Mouse (Mus musculus) neural tube, embryonic 11.5 days (tissue): Measurements from ENCODE around the gene Tekt2. TPM values are rescaled to one million over a fixed set of nuclear protein-coding genes. Genes with fewer than 3 reads are reported as not detected.

ENCODE experiments used
- ATAC-seq: fragments of 200-750 bp; cut with Nextera tagmentation; 2 replicates; pipeline ENCODE4 v1.8.0; 2017; ENCODE audit warnings: moderate number of reproducible peaks, mild to moderate bottlenecking, moderate TSS enrichment, moderate library complexity; ENCODE audit not compliant: insufficient read depth, low FRiP score, low TSS enrichment
- DNase-seq: peaks from one replicate; pipeline ENCODE4 v3.0.0-alpha.2; 2015; ENCODE audit warnings: low spot score
- H3K27ac ChIP-seq: fragments of 300-500 bp; sonication (generic); 2 replicates; pipeline ENCODE4 v1.5.1; 2014; ENCODE audit warnings: low read depth, mild to moderate bottlenecking, low read length
- H3K27me3 ChIP-seq: fragments of 300-500 bp; sonication (generic); 2 replicates; pipeline ENCODE4 v1.6.1; 2014; ENCODE audit warnings: mild to moderate bottlenecking, low read length, mixed read lengths; ENCODE audit not compliant: control insufficient read depth, insufficient read depth
- H3K36me3 ChIP-seq: fragments of 300-500 bp; sonication (generic); 2 replicates; pipeline ENCODE4 v1.6.1; 2014; ENCODE audit warnings: mild to moderate bottlenecking, low read length, moderate library complexity, mixed read lengths; ENCODE audit not compliant: control insufficient read depth, insufficient read depth
- H3K4me1 ChIP-seq: fragments of 300-500 bp; sonication (generic); 2 replicates; pipeline ENCODE4 v1.6.1; 2014; ENCODE audit warnings: low read length, mixed read lengths; ENCODE audit not compliant: control insufficient read depth, insufficient read depth
- H3K4me2 ChIP-seq: fragments of 300-500 bp; sonication (generic); 2 replicates; pipeline ENCODE4 v1.6.1; 2014; ENCODE audit warnings: low read depth, mild to moderate bottlenecking, moderate library complexity
- H3K4me3 ChIP-seq: fragments of 300-500 bp; sonication (generic); 2 replicates; pipeline ENCODE4 v1.5.1; 2014; ENCODE audit warnings: low read depth, low read length
- H3K9ac ChIP-seq: fragments of 300-500 bp; sonication (generic); 2 replicates; pipeline ENCODE4 v1.6.1; 2014; ENCODE audit warnings: mild to moderate bottlenecking, low read length
- H3K9me3 ChIP-seq: fragments of 300-500 bp; sonication (generic); 2 replicates; pipeline ENCODE4 v1.6.1; 2016; ENCODE audit warnings: low read length; ENCODE audit not compliant: control insufficient read depth
- WGBS: fragments of 180-500 bp; shearing (Covaris S2); extraction: QIAGEN DNeasy Blood & Tissue Kit; methylation state at CpG from one replicate; pipeline ENCODE4 v1.1.7; 2014; 5-methylcytosine and 5-hydroxymethylcytosine counted together
- polyA plus RNA-seq: library from polyadenylated mRNA; unstranded; fragments of >200 nt; fragmentation: Nextera tagmentation; extraction: Ambion mirVana; gene quantifications from 2 replicates; pipeline ENCODE4 v1.2.1, GENCODE M21; 2014

The Tekt2 gene
- polyA plus RNA-seq, 1 experiment from 2014 or later, result 1.2 TPM

DNA sequence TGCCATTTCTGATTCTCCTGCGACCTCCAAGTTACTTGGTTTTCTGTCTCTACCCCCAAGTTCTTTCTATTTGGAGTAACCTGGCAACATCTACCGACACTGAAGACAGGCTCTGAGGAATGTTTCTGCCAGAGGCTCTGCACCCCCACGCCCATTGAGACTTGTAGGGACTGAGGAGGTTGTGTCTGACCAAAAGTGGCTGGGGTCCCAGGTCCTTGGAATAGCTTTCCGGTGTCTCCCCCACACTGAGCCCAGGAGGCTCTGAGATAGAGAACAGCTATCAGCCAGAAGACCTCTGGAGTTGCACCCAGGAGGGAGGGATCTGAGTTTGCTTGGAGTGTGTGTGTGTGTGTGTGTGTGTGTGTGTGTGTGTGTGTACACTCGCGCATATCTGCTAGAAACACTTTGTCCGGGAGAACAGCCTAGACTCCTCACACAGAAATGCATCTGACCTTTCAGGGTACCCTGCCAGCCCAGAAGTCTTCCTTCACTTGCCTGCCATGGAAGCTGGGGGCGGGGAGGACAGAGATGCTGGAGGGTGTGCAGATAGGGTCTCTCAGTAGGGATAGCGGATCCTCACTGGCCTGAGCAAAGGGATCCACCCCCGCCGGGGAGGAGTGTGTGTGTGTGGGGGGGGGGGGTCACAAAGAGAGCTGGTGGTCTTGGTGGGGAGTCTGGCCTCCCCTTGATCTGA is 38.0 kb downstream of the Tekt2 start:
- Histone ChIP-seq H3K9ac (no peak overlapping the region), H3K27ac (no peak overlapping the region), H3K4me1 (0 out of 2 replicates have a peak, but pooled peaks cover 5% of the 10 kb centered on the region), H3K36me3 (no peaks in the 10 kb centered on the region), H3K27me3 (peaks cover 32% of the 10 kb centered on the region), H3K9me3 (no peaks in the 10 kb centered on the region), H3K4me2 (no peak overlapping the region), H3K4me3 (no peak overlapping the region)
- ATAC-seq (no peak), DNase-seq (no peak)
- WGBS, result 46% methylated on average over 11 of the region's 11 CpGs

DNA sequence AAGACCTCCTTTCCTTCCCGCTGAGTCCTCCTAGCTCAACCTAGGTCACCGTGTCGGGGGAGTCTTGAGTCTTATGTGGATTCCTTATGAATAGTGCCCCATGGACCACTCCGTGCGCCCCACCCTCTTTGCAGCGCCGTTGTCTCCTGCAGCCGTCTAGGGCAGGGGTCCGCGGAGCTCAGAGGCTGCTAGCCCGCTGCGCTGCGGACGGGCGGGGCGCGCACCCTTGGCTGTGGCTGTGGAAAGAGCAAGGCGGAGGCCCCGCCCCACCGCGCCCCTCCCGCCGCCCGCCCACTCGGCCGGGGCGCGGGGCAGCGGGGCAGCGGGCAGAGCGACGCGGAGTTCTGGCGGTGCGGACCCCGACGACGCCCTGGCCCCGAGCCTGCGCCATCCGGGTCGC is 39.0 kb downstream of the Tekt2 start, which contains the start of gene Col8a2:
TSS of gene Col8a2 (plus strand) at position 302 of the 400 bp plus-strand sequence.
- H3K4me1 ChIP-seq, result 0 out of 2 replicates have a peak, but pooled peaks cover 5% of the 10 kb centered on the region
- no peak within 1 kb of the TSS for H3K27ac ChIP-seq
- 4% methylated on average over 27 of the region's 42 CpGs for WGBS
- no peaks in the 10 kb centered on the region for H3K9me3 ChIP-seq
- peak within 1 kb of the TSS; percentile 41; the same call in 1 of the 2 replicates for H3K9ac ChIP-seq
- ATAC-seq (no peak), DNase-seq (no peak)
- H3K36me3 ChIP-seq, result no peaks in the 10 kb centered on the region
- H3K4me2 ChIP-seq, result peak within 1 kb of the TSS; percentile 43
- peak within 1 kb of the TSS; percentile 32 for H3K4me3 ChIP-seq
- peaks cover 32% of the 10 kb centered on the region for H3K27me3 ChIP-seq

DNA sequence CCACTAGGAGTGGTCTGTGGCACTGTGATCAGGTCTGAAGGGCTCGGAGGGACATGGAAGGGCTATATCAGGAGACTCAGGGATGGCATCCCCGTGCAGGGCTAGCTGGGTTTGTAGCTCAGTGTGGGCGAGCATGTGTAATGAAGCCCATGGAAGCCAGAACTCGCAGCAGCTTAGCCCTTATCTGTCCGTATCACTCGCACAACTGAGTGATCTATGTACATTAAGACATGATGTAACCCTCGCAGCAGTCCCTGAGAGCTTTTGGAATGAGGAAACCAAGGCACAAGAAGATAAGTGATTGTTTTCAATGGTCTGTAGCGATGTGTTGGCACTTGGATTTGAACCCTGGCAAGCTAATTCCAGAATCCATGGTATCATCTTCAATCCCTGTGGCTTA is 41.9 kb downstream of the Tekt2 start:
- Histone ChIP-seq H3K36me3 (no peaks in the 10 kb centered on the region), H3K27ac (no peak overlapping the region), H3K4me1 (0 out of 2 replicates have a peak, but pooled peaks cover 5% of the 10 kb centered on the region), H3K4me2 (no peak overlapping the region), H3K4me3 (no peak overlapping the region), H3K9me3 (no peaks in the 10 kb centered on the region), H3K27me3 (peaks cover 29% of the 10 kb centered on the region), H3K9ac (no peak overlapping the region)
- no peak for DNase-seq
- no peak for ATAC-seq
- WGBS, result 89% methylated on average over 8 of the region's 8 CpGs

DNA sequence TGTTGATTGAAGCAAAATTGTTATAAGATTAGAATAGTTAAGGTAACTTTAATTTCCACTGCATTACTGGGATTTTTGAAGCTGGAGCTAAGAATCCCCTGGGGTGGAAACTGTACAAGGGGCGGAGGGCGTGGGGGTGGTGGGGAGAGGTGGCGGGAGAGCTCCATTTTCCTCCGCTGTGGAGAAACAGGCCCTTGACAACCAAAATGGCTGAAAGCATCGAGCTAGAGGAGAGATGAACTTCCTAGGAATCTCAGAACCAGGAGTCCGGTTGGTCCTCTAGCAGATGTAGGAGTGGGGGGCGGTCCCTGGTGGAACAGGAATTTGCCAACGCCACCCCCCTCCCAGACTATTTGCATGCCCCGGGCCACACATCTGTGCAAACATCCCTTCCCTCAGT is 43.8 kb downstream of the Tekt2 start:
- Histone ChIP-seq H3K27me3 (peaks cover 11% of the 10 kb centered on the region), H3K36me3 (no peaks in the 10 kb centered on the region), H3K9ac (no peak overlapping the region), H3K4me1 (0 out of 2 replicates have a peak, but pooled peaks cover 3% of the 10 kb centered on the region), H3K4me3 (no peak overlapping the region), H3K4me2 (no peak overlapping the region), H3K9me3 (no peaks in the 10 kb centered on the region), H3K27ac (no peak overlapping the region)
- ATAC-seq (no peak), DNase-seq (no peak)
- WGBS, result 61% methylated on average over 9 of the region's 9 CpGs

DNA sequence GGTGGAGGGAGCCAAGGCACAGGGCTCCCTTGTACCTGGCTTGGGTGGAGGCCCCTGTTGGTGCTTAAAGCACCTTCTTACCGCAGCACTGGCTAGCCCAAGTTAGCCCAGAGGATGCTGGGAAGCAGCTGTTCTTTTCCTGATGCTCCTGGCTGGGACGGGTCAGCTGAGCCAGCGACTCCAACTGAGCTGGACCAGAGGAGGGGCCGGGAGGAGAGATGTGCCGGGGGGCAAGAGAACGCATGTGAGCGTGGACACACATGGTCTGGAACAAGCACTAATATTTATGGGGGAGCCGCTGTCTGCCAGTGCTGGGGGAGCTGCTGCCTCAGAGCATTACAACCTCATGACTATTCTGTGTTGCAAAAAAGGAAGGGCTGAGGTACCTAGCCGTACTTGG is 46.5 kb downstream of the Tekt2 start:
- Histone ChIP-seq H3K9ac (no peak overlapping the region), H3K27ac (0 out of 2 replicates have a peak overlapping the region, but pooled peaks have one; percentile 34), H3K9me3 (no peaks in the 10 kb centered on the region), H3K4me2 (no peak overlapping the region), H3K4me3 (no peak overlapping the region), H3K4me1 (no peaks in the 10 kb centered on the region), H3K36me3 (peaks cover 2% of the 10 kb centered on the region), H3K27me3 (no peaks in the 10 kb centered on the region)
- ATAC-seq (no peak), DNase-seq (no peak)
- WGBS, result 37% methylated on average over 9 of the region's 9 CpGs

DNA sequence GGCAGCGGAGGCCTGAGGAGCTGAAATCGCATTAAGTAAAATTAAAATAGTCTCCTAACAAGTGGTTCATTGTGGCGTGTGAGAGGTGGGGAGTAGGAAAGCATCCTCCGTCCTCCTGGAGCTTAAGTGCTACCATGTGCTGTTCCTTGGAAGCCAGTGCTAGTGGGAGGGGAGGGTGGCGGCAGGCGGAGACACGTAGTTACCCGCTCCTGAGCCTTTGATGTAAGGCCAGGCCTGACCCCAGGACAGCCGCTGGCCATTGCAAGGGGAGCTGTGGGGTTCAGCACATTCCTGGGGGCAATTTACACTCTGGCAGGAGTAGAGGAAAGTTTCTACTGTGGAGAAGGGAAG is 46.9 kb downstream of the Tekt2 start:
- H3K9ac ChIP-seq, result no peak overlapping the region
- DNase-seq (no peak), ATAC-seq (no peak)
- no peak overlapping the region for H3K4me2 ChIP-seq
- WGBS, result 23% methylated on average over 9 of the region's 9 CpGs
- H3K9me3 ChIP-seq, result no peaks in the 10 kb centered on the region
- H3K27me3 ChIP-seq, result no peaks in the 10 kb centered on the region
- H3K4me3 ChIP-seq, result no peak overlapping the region
- H3K36me3 ChIP-seq, result peaks cover 3% of the 10 kb centered on the region
- H3K4me1 ChIP-seq, result no peaks in the 10 kb centered on the region
- H3K27ac ChIP-seq, result 0 out of 2 replicates have a peak overlapping the region, but pooled peaks have one; percentile 34

DNA sequence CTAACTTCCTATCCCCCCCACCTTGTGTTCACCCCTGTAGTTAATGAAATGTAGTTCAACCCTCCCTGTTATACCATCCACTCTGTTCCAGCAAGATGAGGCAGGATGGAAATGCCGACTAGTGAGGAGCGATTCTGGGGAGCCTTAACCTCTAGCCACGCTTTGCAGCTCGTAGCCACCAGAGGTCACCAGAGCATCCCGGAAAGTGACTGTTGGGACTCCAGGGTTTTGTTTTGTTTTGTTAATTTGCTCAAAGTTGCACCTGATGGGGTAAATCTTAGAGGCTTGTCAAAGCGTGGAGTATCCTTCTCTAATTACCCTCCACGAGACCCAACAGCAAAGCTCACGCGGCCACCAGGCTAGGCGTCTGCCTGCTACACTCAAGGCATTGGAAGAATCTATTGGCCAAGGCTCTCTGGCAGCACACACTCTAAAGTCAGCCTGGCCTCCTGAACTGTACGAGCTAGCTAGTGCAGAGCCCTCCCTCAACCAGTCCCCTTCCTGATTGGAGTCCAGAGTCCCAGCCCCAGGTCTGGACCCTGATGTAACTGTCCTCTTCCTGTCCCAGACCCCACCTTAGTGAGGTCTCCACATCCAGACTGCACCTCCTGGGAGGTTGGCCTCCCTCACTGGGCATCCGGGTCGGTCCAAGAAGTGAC is 47.5 kb downstream of the Tekt2 start:
- Histone ChIP-seq H3K27me3 (no peaks in the 10 kb centered on the region), H3K4me2 (no peak overlapping the region), H3K4me1 (no peaks in the 10 kb centered on the region), H3K4me3 (no peak overlapping the region), H3K9me3 (no peaks in the 10 kb centered on the region), H3K27ac (no peak overlapping the region), H3K36me3 (peaks cover 3% of the 10 kb centered on the region), H3K9ac (no peak overlapping the region)
- WGBS, result 6% methylated on average over 13 of the region's 13 CpGs
- no peak for ATAC-seq
- peak; percentile 70 for DNase-seq

DNA sequence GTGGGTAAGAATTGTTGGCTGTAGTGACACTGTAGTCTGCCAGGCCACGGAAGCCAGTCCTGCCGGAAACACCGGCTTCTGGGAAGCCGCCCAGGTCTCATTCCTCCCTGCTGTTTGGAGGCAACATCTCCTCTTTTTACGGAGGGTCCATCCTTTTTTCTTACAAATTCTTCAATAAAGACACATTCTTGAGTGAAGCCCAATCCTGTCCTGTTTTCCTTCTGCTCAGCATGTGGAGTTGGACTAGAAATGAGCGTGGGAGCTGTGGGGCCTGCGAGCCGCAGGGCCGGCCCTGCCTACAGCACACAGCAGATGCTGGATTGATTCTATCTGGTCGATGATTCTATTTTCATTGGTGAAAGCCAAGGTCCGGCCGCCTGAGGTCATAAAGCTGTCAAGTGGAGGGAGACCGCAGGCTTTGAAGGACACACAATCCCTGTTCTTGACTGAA is 49.8 kb downstream of the Tekt2 start:
- no peak overlapping the region for H3K9ac ChIP-seq
- no peak overlapping the region for H3K4me2 ChIP-seq
- DNase-seq (no peak), ATAC-seq (no peak)
- H3K4me1 ChIP-seq, result no peaks in the 10 kb centered on the region
- no peaks in the 10 kb centered on the region for H3K27me3 ChIP-seq
- no peak overlapping the region for H3K27ac ChIP-seq
- peaks cover 5% of the 10 kb centered on the region for H3K36me3 ChIP-seq
- no peak overlapping the region for H3K4me3 ChIP-seq
- no peaks in the 10 kb centered on the region for H3K9me3 ChIP-seq
- 89% methylated on average over 13 of the region's 13 CpGs for WGBS

DNA sequence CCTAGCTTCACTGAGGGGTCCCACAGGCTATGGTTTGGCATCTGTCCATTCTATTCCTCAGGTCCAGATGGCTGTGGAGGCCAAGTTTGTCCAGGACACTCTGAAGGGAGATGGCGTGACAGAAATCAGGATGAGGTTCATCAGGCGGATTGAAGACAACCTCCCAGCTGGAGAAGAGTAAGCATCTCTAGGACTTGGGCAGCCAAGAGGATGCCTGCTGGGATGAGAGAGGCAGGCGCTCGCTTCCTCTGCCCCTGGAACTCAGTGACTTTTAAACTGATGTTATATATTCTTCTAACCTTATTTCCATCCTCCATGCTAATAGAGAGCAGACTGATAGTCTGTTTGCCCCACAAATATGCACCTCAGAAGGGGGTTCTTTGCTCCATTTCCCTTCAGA is 50.4 kb downstream of the Tekt2 start:
- H3K4me1 ChIP-seq, result no peaks in the 10 kb centered on the region
- DNase-seq (no peak), ATAC-seq (no peak)
- H3K9me3 ChIP-seq, result no peaks in the 10 kb centered on the region
- no peak overlapping the region for H3K9ac ChIP-seq
- no peaks in the 10 kb centered on the region for H3K27me3 ChIP-seq
- WGBS, result 98% methylated on average over 4 of the region's 4 CpGs
- no peak overlapping the region for H3K4me2 ChIP-seq
- H3K36me3 ChIP-seq, result peaks cover 5% of the 10 kb centered on the region
- H3K27ac ChIP-seq, result no peak overlapping the region
- H3K4me3 ChIP-seq, result no peak overlapping the region
